ENCODE assay signal across 22 mouse cellular contexts in the genomic region with DNA sequence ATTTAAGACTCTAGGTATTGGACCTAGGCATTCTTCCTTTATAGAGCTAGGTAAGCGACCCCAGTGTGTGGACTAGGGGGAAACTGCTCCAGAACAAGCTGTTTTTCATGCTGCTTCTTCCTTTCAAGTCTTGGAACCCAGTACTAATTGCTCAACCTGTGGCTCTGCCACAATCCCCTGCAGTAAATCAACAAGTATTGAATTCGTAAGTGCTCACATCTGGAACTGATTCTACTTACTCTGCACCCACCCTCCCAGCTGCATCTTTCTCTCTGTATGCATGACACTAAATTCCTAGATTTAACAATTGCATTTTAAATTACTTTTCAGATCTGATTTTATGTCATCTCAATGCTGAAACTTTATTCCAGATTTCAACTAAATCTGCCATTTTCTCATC.
DNase-seq lines count a peak whose midpoint lies in the region; ATAC-seq lines count a peak whose summit lies in the region.
"Had no signal": no experiment of that assay in that cellular context is flagged by ENCODE, and none has a peak within 500 bp of the region (broad histone marks: within the 10 kb centered on the region; RNA-seq: fewer than 3 reads in every experiment).

No protein-coding gene starts in this region.

- H3K27me3 ChIP-seq in embryonic facial prominence, embryonic 11.5 days (ENCODE audit: control insufficient read depth, insufficient read depth, low read length) = no peaks in the 10 kb centered on the region
- no peaks in the 10 kb centered on the region for H3K27me3 ChIP-seq in embryonic facial prominence, embryonic 10.5 days (replicated peaks; ENCODE audit: low read depth, poor library complexity, severe bottlenecking)
- H3K27me3 ChIP-seq in hindbrain, embryonic 10.5 days (ENCODE audit: insufficient read depth, poor library complexity, severe bottlenecking) = no peaks in the 10 kb centered on the region
- H3K27me3 ChIP-seq: embryonic facial prominence, embryonic 15.5 days; heart, embryonic 12.5 days; hindbrain, embryonic 15.5 days; Patski had no signal

- no peaks in the 10 kb centered on the region for H3K36me3 ChIP-seq in embryonic facial prominence, embryonic 11.5 days (replicated peaks; ENCODE audit: control insufficient read depth, insufficient read depth, low read depth, low read length)
- H3K36me3 ChIP-seq in embryonic facial prominence, embryonic 10.5 days (replicated peaks) = no peaks in the 10 kb centered on the region
- H3K36me3 ChIP-seq in hindbrain, embryonic 10.5 days = no peaks in the 10 kb centered on the region
- H3K36me3 ChIP-seq: embryonic facial prominence, embryonic 15.5 days; forebrain, embryonic 10.5 days; heart, embryonic 12.5 days; hindbrain, embryonic 15.5 days had no signal

- H3K27ac ChIP-seq in embryonic facial prominence, embryonic 11.5 days (replicated peaks; ENCODE audit: low read depth, low read length) = no peak overlapping the region
- H3K27ac ChIP-seq in embryonic facial prominence, embryonic 10.5 days (replicated peaks) = no peak overlapping the region
- H3K27ac ChIP-seq in hindbrain, embryonic 10.5 days = no peak overlapping the region
- H3K27ac ChIP-seq: embryonic facial prominence, embryonic 15.5 days; forebrain, embryonic 10.5 days; gastrocnemius, adult 2 months; hindbrain, embryonic 15.5 days had no signal

- no peak overlapping the region for H3K4me2 ChIP-seq in embryonic facial prominence, embryonic 11.5 days (ENCODE audit: low read depth, low read length)
- H3K4me2 ChIP-seq: embryonic facial prominence, embryonic 15.5 days; heart, embryonic 12.5 days; hindbrain, embryonic 15.5 days had no signal

- 34% methylated on average over 2 of the region's 2 CpGs for WGBS in embryonic facial prominence, embryonic 11.5 days
- WGBS in embryonic facial prominence, embryonic 10.5 days = 33% methylated on average over 2 of the region's 2 CpGs
- 65% methylated on average over 2 of the region's 2 CpGs for WGBS in hindbrain, embryonic 10.5 days

- 0 out of 2 replicates have a peak, but pooled peaks have one; percentile 56 for ATAC-seq in embryonic facial prominence, embryonic 11.5 days (replicated peaks; ENCODE audit: insufficient number of reproducible peaks, low FRiP score, low TSS enrichment, low read depth)
- no peak for ATAC-seq in activated CD4-positive, CD25-positive, alpha-beta regulatory T cell, adult 4 months
- ATAC-seq: forebrain, embryonic 14.5 days; inflammation-experienced regulatory T-cells, adult 6 months; Patski had no signal

- no peak overlapping the region for H3K9ac ChIP-seq in embryonic facial prominence, embryonic 11.5 days (replicated peaks; ENCODE audit: low read length)
- H3K9ac ChIP-seq: embryonic facial prominence, embryonic 15.5 days; heart, embryonic 12.5 days; hindbrain, embryonic 15.5 days had no signal

- no peaks in the 10 kb centered on the region for H3K9me3 ChIP-seq in embryonic facial prominence, embryonic 11.5 days (replicated peaks; ENCODE audit: control insufficient read depth, low read length)
- H3K9me3 ChIP-seq in embryonic facial prominence, embryonic 10.5 days = no peaks in the 10 kb centered on the region
- H3K9me3 ChIP-seq in hindbrain, embryonic 10.5 days = no peaks in the 10 kb centered on the region
- H3K9me3 ChIP-seq: embryonic facial prominence, embryonic 15.5 days; forebrain, embryonic 10.5 days; heart, embryonic 12.5 days; hindbrain, embryonic 15.5 days had no signal

- no peaks in the 10 kb centered on the region for H3K4me1 ChIP-seq in embryonic facial prominence, embryonic 11.5 days (ENCODE audit: control insufficient read depth, insufficient read depth, low read length)
- peaks cover 2% of the 10 kb centered on the region; the same call in 1 of the 2 replicates for H3K4me1 ChIP-seq in embryonic facial prominence, embryonic 10.5 days
- H3K4me1 ChIP-seq in hindbrain, embryonic 10.5 days (replicated peaks) = peaks cover 5% of the 10 kb centered on the region; the same call in 1 of the 2 replicates
- H3K4me1 ChIP-seq: embryonic facial prominence, embryonic 15.5 days; hindbrain, embryonic 15.5 days had no signal

- no peak overlapping the region for H3K4me3 ChIP-seq in embryonic facial prominence, embryonic 11.5 days (ENCODE audit: low read depth, low read length)
- no peak overlapping the region for H3K4me3 ChIP-seq in embryonic facial prominence, embryonic 10.5 days
- H3K4me3 ChIP-seq in hindbrain, embryonic 10.5 days = no peak overlapping the region
- H3K4me3 ChIP-seq: embryonic facial prominence, embryonic 15.5 days; erythroblast, embryonic 14.5 days; forebrain, embryonic 10.5 days; gastrocnemius, adult 2 months; heart, embryonic 12.5 days; hindbrain, embryonic 15.5 days had no signal

- DNase-seq in embryonic facial prominence, embryonic 11.5 days (ENCODE audit: low spot score) = peak; percentile 56
- DNase-seq in embryonic facial prominence, embryonic 10.5 days (ENCODE audit: low spot score) = no peak
- peak; percentile 35 for DNase-seq in embryo, embryonic 10.5 days (ENCODE audit: low spot score)
- DNase-seq in forelimb bud, embryonic 11.5 days (ENCODE audit: low read depth, low spot score) = peak; percentile 50
- no peak for DNase-seq in hindbrain, embryonic 10.5 days (ENCODE audit: low spot score)
- DNase-seq in gastrocnemius, adult 18-20 months (ENCODE audit: low spot score) = no peak
- DNase-seq: adrenal gland, adult 2 months; adrenal gland, postnatal 25 days; cerebellum, adult 18-20 months; cerebellum, postnatal 10 days; gastrocnemius, adult 2 months; gastrocnemius, postnatal 25 days; kidney, adult 11 months had no signal

Comparison
In these comparisons a context has a peak if more than half of its experiments do, and no peak if none do; other contexts are left out.
1. DNase-seq: peak in embryonic facial prominence, embryonic 11.5 days (single experiment), embryo, embryonic 10.5 days (single experiment) and forelimb bud, embryonic 11.5 days (single experiment); none in embryonic facial prominence, embryonic 10.5 days (single experiment), hindbrain, embryonic 10.5 days (single experiment) and gastrocnemius, adult 18-20 months (single experiment).